In genomic region chr4:124400741-124401140, GRCm38 (mm10) we compare ENCODE assay signal across 12 mouse cellular contexts.
DNase-seq lines count a peak whose midpoint lies in the region; ATAC-seq and TF ChIP-seq lines count a peak whose summit lies in the region.
"Had no signal": no experiment of that assay in that cellular context is flagged by ENCODE, and none has a peak within 500 bp of the region (broad histone marks: within the 10 kb centered on the region; RNA-seq: fewer than 3 reads in every experiment).

No protein-coding gene starts in this region.

- H3K36me3 ChIP-seq in kidney, adult 2 months (ENCODE audit: control insufficient read depth, insufficient read depth, low read length) = no peaks in the 10 kb centered on the region
- H3K36me3 ChIP-seq in liver, embryonic 12.5 days = no peaks in the 10 kb centered on the region
- H3K36me3 ChIP-seq: heart, embryonic 10.5 days; intestine, embryonic 15.5 days; limb, embryonic 15.5 days had no signal

- H3K4me2 ChIP-seq in liver, embryonic 12.5 days = no peak overlapping the region
- H3K4me2 ChIP-seq: intestine, embryonic 15.5 days; limb, embryonic 15.5 days had no signal

- H3K4me1 ChIP-seq in kidney, adult 2 months (ENCODE audit: control insufficient read depth, insufficient read depth, low read length) = no peaks in the 10 kb centered on the region
- H3K4me1 ChIP-seq in liver, embryonic 12.5 days = no peaks in the 10 kb centered on the region
- H3K4me1 ChIP-seq: intestine, embryonic 15.5 days had no signal

- WGBS in kidney, adult 2 months = 77% methylated on average over 8 of the region's 8 CpGs
- 66% methylated on average over 8 of the region's 8 CpGs for WGBS in liver, embryonic 12.5 days (ENCODE audit: insufficient replicate concordance)

- H3K9me3 ChIP-seq in liver, embryonic 12.5 days (replicated peaks) = no peaks in the 10 kb centered on the region
- H3K9me3 ChIP-seq: heart, embryonic 10.5 days; intestine, embryonic 15.5 days; limb, embryonic 15.5 days had no signal

- no peak for TF ChIP-seq POLR2A in kidney, adult 2 months (IDR thresholded peaks at IDR 0.05; ENCODE audit: low read depth, low read length)

- no peaks in the 10 kb centered on the region for H3K27me3 ChIP-seq in kidney, adult 2 months (replicated peaks; ENCODE audit: control insufficient read depth, insufficient read depth, low read length)
- peaks cover 12% of the 10 kb centered on the region; the same call in 1 of the 2 replicates for H3K27me3 ChIP-seq in liver, embryonic 12.5 days (replicated peaks)
- H3K27me3 ChIP-seq: intestine, embryonic 15.5 days had no signal

- H3K4me3 ChIP-seq in kidney, adult 2 months (ENCODE audit: insufficient read depth, low read depth, low read length) = no peak overlapping the region
- no peak overlapping the region for H3K4me3 ChIP-seq in liver, embryonic 12.5 days
- H3K4me3 ChIP-seq: heart, embryonic 10.5 days; intestine, embryonic 15.5 days; limb, embryonic 15.5 days had no signal

- no peak overlapping the region for H3K9ac ChIP-seq in liver, embryonic 12.5 days
- H3K9ac ChIP-seq: intestine, embryonic 15.5 days; limb, embryonic 15.5 days had no signal

- H3K27ac ChIP-seq in kidney, adult 2 months (ENCODE audit: insufficient read depth, low read depth, low read length) = no peak overlapping the region
- no peak overlapping the region for H3K27ac ChIP-seq in liver, embryonic 12.5 days
- H3K27ac ChIP-seq: heart, embryonic 10.5 days; intestine, embryonic 15.5 days; limb, embryonic 15.5 days had no signal

- DNase-seq in layer of hippocampus, adult 11-12 months (ENCODE audit: low spot score) = peak; percentile 52
- no peak for DNase-seq in layer of hippocampus, adult 9-10 months (ENCODE audit: low spot score)
- peak; percentile 52 to 61 for DNase-seq in frontal cortex, postnatal 14 days (ENCODE audit: low spot score in 2 of 2)
- DNase-seq in left cerebral cortex, postnatal 36 days (ENCODE audit: low spot score in 2 of 2) = peak; percentile 64 to 79
- no peak for DNase-seq in kidney, adult 2 months
- DNase-seq in lung, postnatal 36 days = no peak

- intact Hi-C loops in left cerebral cortex, postnatal 36 days (cut with DNase I) = no loop called here

- no peak for TF ChIP-seq CTCF in kidney, adult 2 months (conservative IDR thresholded peaks at IDR 0.05; ENCODE audit: insufficient read depth, insufficient read length, low read depth, low read length)

- ATAC-seq in monocyte, adult 5-6 weeks (replicated peaks; ENCODE audit: insufficient number of reproducible peaks, low FRiP score, low TSS enrichment, poor library complexity, severe bottlenecking) = no peak
- no peak for ATAC-seq in liver, embryonic 12.5 days
- ATAC-seq: activated CD4-positive, CD25-positive, alpha-beta regulatory T cell, adult 4 months; intestine, embryonic 15.5 days had no signal

Comparison
In these comparisons a context has a peak if more than half of its experiments do, and no peak if none do; other contexts are left out.
1. DNase-seq: peak in layer of hippocampus, adult 11-12 months (single experiment), frontal cortex, postnatal 14 days (2 of 2) and left cerebral cortex, postnatal 36 days (2 of 2); none in layer of hippocampus, adult 9-10 months (single experiment), kidney, adult 2 months (single experiment) and lung, postnatal 36 days (single experiment).